Mouse (Mus musculus) lung, embryonic 15.5 days (tissue): Measurements from ENCODE around the gene Nlrp10. TPM values are rescaled to one million over a fixed set of nuclear protein-coding genes. Genes with fewer than 3 reads are reported as not detected.

Source experiments
- ATAC-seq: fragments of 200-750 bp; cut with Nextera tagmentation; 2 replicates; pipeline ENCODE4 v1.8.0; 2017; ENCODE audit warnings: moderate number of reproducible peaks, borderline replicate concordance; ENCODE audit not compliant: low FRiP score, low TSS enrichment; ENCODE audit errors: extremely low read depth
- H3K27ac ChIP-seq: fragments of 300-500 bp; sonication (generic); 2 replicates; pipeline ENCODE4 v1.5.1; 2015; ENCODE audit warnings: moderate library complexity, mild to moderate bottlenecking, inconsistent platforms
- H3K27me3 ChIP-seq: fragments of 300-500 bp; sonication (generic); 2 replicates; pipeline ENCODE4 v1.6.1; 2015; ENCODE audit warnings: inconsistent platforms
- H3K36me3 ChIP-seq: fragments of 300-500 bp; sonication (generic); 2 replicates; pipeline ENCODE4 v1.6.1; 2015; ENCODE audit warnings: inconsistent platforms
- H3K4me1 ChIP-seq: fragments of 300-500 bp; sonication (generic); 2 replicates; pipeline ENCODE4 v1.6.1; 2015; ENCODE audit warnings: inconsistent platforms
- H3K4me2 ChIP-seq: fragments of 300-500 bp; sonication (generic); 2 replicates; pipeline ENCODE4 v1.6.1; 2015; ENCODE audit warnings: inconsistent platforms, mild to moderate bottlenecking, moderate library complexity
- H3K4me3 ChIP-seq: fragments of 300-500 bp; sonication (generic); 2 replicates; pipeline ENCODE4 v1.5.1; 2015; ENCODE audit warnings: mild to moderate bottlenecking, inconsistent platforms
- H3K9ac ChIP-seq: fragments of 300-500 bp; sonication (generic); 2 replicates; pipeline ENCODE4 v1.6.1; 2015; ENCODE audit warnings: inconsistent platforms
- H3K9me3 ChIP-seq: fragments of 300-500 bp; sonication (generic); 2 replicates; pipeline ENCODE4 v1.6.1; 2016; ENCODE audit warnings: inconsistent platforms
- WGBS: fragments of 180-500 bp; shearing (Covaris S2); methylation state at CpG from one replicate; pipeline ENCODE4 v1.1.7; 2015; 5-methylcytosine and 5-hydroxymethylcytosine counted together
- polyA plus RNA-seq: library from polyadenylated mRNA; unstranded; fragments of >200 nt; fragmentation: Nextera tagmentation; extraction: Ambion mirVana; gene quantifications from 2 replicates; pipeline ENCODE4 v1.2.1, GENCODE M21; 2015

Gene Nlrp10
- polyA plus RNA-seq, 1 experiment from 2014 or later = 1.00 TPM

DNA sequence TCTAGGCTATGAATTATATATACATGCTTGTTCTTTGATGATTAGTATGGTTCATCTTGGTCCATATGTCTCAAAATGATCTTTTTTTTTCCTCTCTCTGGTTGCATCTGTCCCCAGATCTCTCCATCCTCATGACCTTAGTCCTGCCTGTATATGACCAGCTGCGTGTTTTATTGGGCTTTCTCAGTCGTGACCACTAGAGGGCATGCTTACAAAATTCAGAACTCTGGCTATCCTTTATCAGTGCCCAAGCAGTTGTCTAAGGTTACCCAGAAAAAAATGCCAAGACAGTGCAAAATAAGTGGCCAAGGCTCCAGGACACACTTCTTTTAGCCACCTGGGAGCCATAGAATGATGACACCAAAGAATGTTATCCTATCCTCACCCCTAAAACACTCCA lies 14.0 kb upstream of the Nlrp10 start:
- peaks cover under 1% of the 10 kb centered on the region; the same call in 1 of the 2 replicates for H3K27me3 ChIP-seq
- no peak for ATAC-seq
- WGBS = 2% methylated on average over 2 of the region's 2 CpGs
- no peaks in the 10 kb centered on the region for H3K9me3 ChIP-seq
- H3K9ac ChIP-seq = no peak overlapping the region
- peaks cover 48% of the 10 kb centered on the region for H3K36me3 ChIP-seq
- no peak overlapping the region for H3K27ac ChIP-seq
- no peak overlapping the region for H3K4me3 ChIP-seq
- no peak overlapping the region for H3K4me2 ChIP-seq
- H3K4me1 ChIP-seq = no peaks in the 10 kb centered on the region

- WGBS = 84% methylated on average over 9 of the region's 9 CpGs
- ATAC-seq = no peak
- Histone ChIP-seq H3K27me3 (no peaks in the 10 kb centered on the region), H3K9me3 (no peaks in the 10 kb centered on the region), H3K4me2 (no peak overlapping the region), H3K4me3 (no peak overlapping the region), H3K9ac (no peak overlapping the region), H3K4me1 (no peaks in the 10 kb centered on the region), H3K36me3 (peaks cover 65% of the 10 kb centered on the region), H3K27ac (no peak overlapping the region)
These were observed 11.5 kb upstream of the Nlrp10 start for GRCm38 (mm10) chr7:108941466-108941865.

GRCm38 (mm10) chr7:108936591-108936990 lies 6.6 kb upstream of the Nlrp10 start:
- Histone ChIP-seq H3K27ac (no peak overlapping the region), H3K4me2 (no peak overlapping the region), H3K36me3 (peaks cover 43% of the 10 kb centered on the region), H3K9me3 (no peaks in the 10 kb centered on the region), H3K4me1 (peaks cover 10% of the 10 kb centered on the region), H3K9ac (no peak overlapping the region), H3K4me3 (no peak overlapping the region), H3K27me3 (no peaks in the 10 kb centered on the region)
- ATAC-seq = no peak
- 85% methylated on average over 4 of the region's 4 CpGs for WGBS

- Histone ChIP-seq H3K27ac (no peak overlapping the region), H3K27me3 (no peaks in the 10 kb centered on the region), H3K9me3 (no peaks in the 10 kb centered on the region), H3K4me2 (peak overlapping the region; percentile 81), H3K36me3 (peaks cover 31% of the 10 kb centered on the region), H3K9ac (peak overlapping the region; percentile 95; the same call in 1 of the 2 replicates), H3K4me1 (peaks cover 10% of the 10 kb centered on the region), H3K4me3 (peak overlapping the region; percentile 89)
- ATAC-seq = no peak
- WGBS = 78% methylated on average over 7 of the region's 7 CpGs
These were observed 5.4 kb upstream of the Nlrp10 start for GRCm38 (mm10) chr7:108935411-108935810.

DNA sequence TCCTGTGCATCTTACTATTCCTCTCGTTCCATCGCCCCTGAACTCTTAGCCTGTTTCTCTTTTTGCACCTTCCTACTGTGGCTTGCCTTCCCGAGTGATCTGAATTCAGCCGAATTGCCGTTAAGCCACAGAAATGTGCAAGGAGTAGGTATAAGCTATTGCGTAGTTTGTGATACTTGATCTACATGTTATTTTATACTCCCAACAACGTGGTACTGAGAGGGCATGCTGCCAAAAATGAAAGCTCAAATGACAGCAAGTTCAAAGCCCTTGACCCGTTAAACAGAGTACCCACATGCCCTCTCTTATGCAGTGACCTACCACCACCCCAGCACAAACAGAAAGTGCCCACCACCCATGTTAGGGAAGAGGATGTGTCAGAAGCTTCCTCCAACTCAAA lies 4.9 kb upstream of the Nlrp10 start:
- 1% methylated on average over 8 of the region's 8 CpGs for WGBS
- H3K4me1 ChIP-seq = peaks cover 10% of the 10 kb centered on the region

GRCm38 (mm10) chr7:108933794-108934731 lies 4.1 kb upstream of the Nlrp10 start, which contains the start of gene Eif3f:
Eif3f (plus strand) TSS chr7:108934417.
- H3K36me3 ChIP-seq = peaks cover 18% of the 10 kb centered on the region
- peak; percentile 95 for ATAC-seq
- 2% methylated on average over 46 of the region's 50 CpGs for WGBS

More for the DNA sequence above, 4.9 kb upstream of the Nlrp10 start:
- Histone ChIP-seq H3K9ac (peak overlapping the region; percentile 95), H3K9me3 (no peaks in the 10 kb centered on the region), H3K27ac (0 out of 2 replicates have a peak overlapping the region, but pooled peaks have one; percentile 63), H3K4me2 (peak overlapping the region; percentile 81), H3K4me3 (peak overlapping the region; percentile 89), H3K27me3 (no peaks in the 10 kb centered on the region), H3K36me3 (peaks cover 26% of the 10 kb centered on the region)
- no peak for ATAC-seq

GRCm38 (mm10) chr7:108928280-108929188 lies 1.4 kb downstream of the Nlrp10 start:
- 71% methylated on average over 11 of the region's 11 CpGs for WGBS
- no peak for ATAC-seq
- Histone ChIP-seq H3K27ac (no peak overlapping the region), H3K4me3 (no peak overlapping the region), H3K36me3 (no peaks in the 10 kb centered on the region), H3K4me2 (no peak overlapping the region), H3K27me3 (no peaks in the 10 kb centered on the region), H3K9ac (no peak overlapping the region), H3K9me3 (no peaks in the 10 kb centered on the region), H3K4me1 (no peaks in the 10 kb centered on the region)

More at GRCm38 (mm10) chr7:108933794-108934731, 4.1 kb upstream of the Nlrp10 start, which contains the start of gene Eif3f:
- Histone ChIP-seq H3K4me1 (peaks cover 10% of the 10 kb centered on the region), H3K4me3 (peak within 1 kb of the TSS; percentile 89), H3K27me3 (no peaks in the 10 kb centered on the region), H3K4me2 (peak within 1 kb of the TSS; percentile 81), H3K9me3 (no peaks in the 10 kb centered on the region), H3K27ac (peak within 1 kb of the TSS; percentile 63), H3K9ac (peak within 1 kb of the TSS; percentile 95)

DNA sequence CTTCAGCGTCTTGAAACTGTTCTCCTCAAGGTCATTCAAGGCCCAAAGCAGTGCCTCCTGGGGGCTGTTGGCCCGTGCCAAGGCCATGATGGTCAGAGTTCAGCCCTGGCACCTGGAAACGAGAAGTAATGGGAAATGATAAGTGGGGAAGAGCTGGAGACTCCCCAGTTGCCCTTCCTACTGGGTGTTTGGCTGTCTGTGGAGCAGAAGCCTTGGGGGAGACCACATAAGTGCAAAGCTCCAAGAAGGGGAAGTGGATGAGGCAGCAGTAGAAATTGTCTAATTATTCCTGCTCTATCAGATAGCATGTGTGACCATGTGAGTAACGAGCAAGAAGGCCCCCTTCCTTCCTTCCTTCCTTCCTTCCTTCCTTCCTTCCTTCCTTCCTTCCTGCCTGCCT lies 2.9 kb downstream of the Nlrp10 start:
- Histone ChIP-seq H3K9ac (no peak overlapping the region), H3K4me2 (no peak overlapping the region), H3K36me3 (no peaks in the 10 kb centered on the region), H3K4me1 (no peaks in the 10 kb centered on the region), H3K27ac (no peak overlapping the region), H3K4me3 (no peak overlapping the region), H3K9me3 (no peaks in the 10 kb centered on the region), H3K27me3 (no peaks in the 10 kb centered on the region)
- ATAC-seq = no peak
- WGBS = 63% methylated on average over 4 of the region's 4 CpGs

- no peaks in the 10 kb centered on the region for H3K36me3 ChIP-seq
- H3K4me1 ChIP-seq = no peaks in the 10 kb centered on the region
- H3K27ac ChIP-seq = no peak overlapping the region
- H3K27me3 ChIP-seq = no peaks in the 10 kb centered on the region
- 64% methylated on average over 2 of the region's 2 CpGs for WGBS
- no peak overlapping the region for H3K4me2 ChIP-seq
- no peak for ATAC-seq
- H3K4me3 ChIP-seq = no peak overlapping the region
- H3K9me3 ChIP-seq = no peaks in the 10 kb centered on the region
- no peak overlapping the region for H3K9ac ChIP-seq
These were observed 26.0 kb downstream of the Nlrp10 start for GRCm38 (mm10) chr7:108903969-108904368.

DNA sequence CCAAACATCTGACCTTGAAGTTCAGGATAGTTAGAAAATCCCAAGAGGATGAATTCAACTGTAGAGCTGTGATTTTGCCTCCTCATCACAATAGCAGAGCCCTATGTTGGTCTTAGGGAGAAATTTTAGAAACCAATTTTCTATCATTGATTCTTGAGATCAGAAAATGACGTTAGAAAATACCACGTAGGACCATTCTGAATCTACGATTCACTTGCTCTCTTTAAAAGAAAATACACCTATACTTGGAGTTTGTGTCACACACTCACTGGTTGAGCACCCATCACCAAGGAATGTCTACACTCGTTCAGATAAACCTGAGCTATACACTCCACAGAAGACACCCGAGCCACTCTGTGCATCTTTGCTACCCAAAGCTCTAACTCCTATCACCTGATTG lies 35.7 kb downstream of the Nlrp10 start, which contains the start of gene Olfr519:
Gene Olfr519 (minus strand): TSS at position 101 of the 400 bp plus-strand sequence.
- no peak within 1 kb of the TSS for H3K4me2 ChIP-seq
- H3K9ac ChIP-seq = no peak within 1 kb of the TSS
- no peak for ATAC-seq
- H3K27me3 ChIP-seq = no peaks in the 10 kb centered on the region
- no peak within 1 kb of the TSS for H3K4me3 ChIP-seq
- no peaks in the 10 kb centered on the region for H3K4me1 ChIP-seq
- no peak within 1 kb of the TSS for H3K27ac ChIP-seq
- H3K9me3 ChIP-seq = no peaks in the 10 kb centered on the region
- no peaks in the 10 kb centered on the region for H3K36me3 ChIP-seq
- 82% methylated on average over 5 of the region's 5 CpGs for WGBS

DNA sequence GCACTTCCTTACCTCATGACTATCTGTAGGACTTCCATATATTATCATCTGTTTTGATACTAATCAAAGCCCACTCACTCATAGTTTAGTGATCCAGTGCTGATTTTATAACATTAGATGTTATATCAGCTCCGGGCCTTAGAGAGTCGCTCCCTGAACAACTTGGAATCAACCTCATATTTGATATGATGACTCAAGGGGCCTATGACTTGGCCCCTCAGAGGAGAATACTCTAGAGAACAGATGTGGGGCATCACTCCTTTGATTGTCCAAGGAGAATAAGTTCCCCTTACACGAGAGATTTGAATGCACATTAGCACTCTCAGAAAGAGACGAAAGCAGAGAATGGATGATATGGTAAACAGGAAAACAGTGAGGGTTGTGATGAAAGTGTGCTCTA lies 45.1 kb downstream of the Nlrp10 start, which contains the start of gene Olfr518:
Gene Olfr518 (minus strand): TSS at position 101 of the 400 bp plus-strand sequence.
- Histone ChIP-seq H3K27ac (no peak within 1 kb of the TSS), H3K4me2 (no peak within 1 kb of the TSS), H3K4me1 (no peaks in the 10 kb centered on the region), H3K9me3 (no peaks in the 10 kb centered on the region), H3K36me3 (no peaks in the 10 kb centered on the region), H3K9ac (no peak within 1 kb of the TSS), H3K27me3 (no peaks in the 10 kb centered on the region), H3K4me3 (no peak within 1 kb of the TSS)
- 69% methylated on average over 4 of the region's 4 CpGs for WGBS
- ATAC-seq = no peak
